Mouse (Mus musculus) heart, postnatal 0 days (tissue): ENCODE measurements around the gene Dnajb3.

ENCODE experiments used
- CTCF ChIP-seq: IDR thresholded peaks from 2 replicates; pipeline ENCODE4 v1.5.1; 2016; ENCODE audit warnings: antibody characterized with exemption, control low read depth, low read depth
- EP300 ChIP-seq: IDR thresholded peaks from 2 replicates; pipeline ENCODE4 v1.6.1; 2016; ENCODE audit warnings: antibody characterized with exemption, low read depth

DNA sequence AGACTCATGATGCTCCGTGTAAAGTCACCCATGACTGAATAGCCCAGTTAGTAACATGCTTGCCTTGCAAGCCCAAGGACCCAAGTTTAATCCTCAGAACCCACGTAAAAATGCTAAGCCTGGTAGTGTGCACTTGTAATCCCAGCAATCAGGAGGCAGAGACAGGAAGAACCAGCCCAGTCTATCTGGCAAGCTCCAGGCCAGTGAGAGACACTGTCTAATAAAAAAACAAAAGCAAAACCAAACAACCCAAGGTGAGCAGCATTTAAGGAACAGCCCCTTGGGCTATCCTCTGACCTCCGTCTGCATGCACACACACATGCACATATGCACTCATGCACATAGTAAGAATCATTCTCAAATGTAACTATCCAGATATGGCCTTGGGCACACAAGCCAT is 24.0 kb upstream of the Dnajb3 start:
- TF ChIP-seq CTCF (no peak), EP300 (no peak)
